ENCODE assay signal across 8 mouse cellular contexts in the genomic region with DNA sequence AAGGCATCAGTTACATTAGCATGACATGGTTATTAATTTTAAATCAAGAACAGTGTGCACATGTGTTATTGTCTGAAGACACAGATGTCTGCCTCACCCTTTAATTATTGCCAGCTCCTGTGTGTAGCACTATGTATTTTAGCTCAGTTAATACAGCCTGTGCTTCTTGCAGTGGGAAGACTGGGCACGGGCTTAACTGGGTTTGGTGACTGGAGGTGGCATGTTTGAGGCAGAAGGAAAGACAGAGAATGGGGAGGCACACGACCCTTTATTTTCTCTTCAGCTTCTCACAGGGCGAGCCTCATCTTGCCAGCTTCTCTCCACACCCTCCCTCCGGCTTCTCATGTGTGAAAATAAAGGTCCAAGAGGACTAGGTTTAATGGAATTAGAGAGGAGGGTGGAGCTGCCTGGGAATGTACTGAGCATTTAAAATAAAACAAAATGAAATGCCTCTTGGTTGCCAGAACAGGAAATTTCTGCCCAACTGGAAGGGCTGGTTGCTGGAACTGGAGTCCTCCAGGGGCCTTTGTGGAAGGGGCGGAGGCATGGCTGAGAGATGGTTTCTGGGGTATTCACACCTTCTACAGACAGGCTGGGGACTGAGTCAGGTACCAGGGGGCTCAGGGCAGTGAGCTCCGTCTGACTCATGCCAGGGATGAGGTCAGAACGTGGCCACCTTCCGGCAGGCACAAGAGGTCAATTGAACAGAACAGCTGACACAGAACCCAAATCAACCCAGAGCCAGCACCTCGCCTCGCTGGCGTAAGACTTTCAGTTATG. TPM values are rescaled to one million over a fixed set of nuclear protein-coding genes. Genes with fewer than 3 reads are reported as not detected.
DNase-seq lines count a peak whose midpoint lies in the region; ATAC-seq and TF ChIP-seq lines count a peak whose summit lies in the region.

No protein-coding gene starts in this region.

- no peak for TF ChIP-seq EP300 in liver, postnatal 0 days (IDR thresholded peaks at IDR 0.05; ENCODE audit: low read depth)

- no peak for DNase-seq in limb, embryonic 10.5 days (ENCODE audit: low spot score)
- DNase-seq in embryonic facial prominence, embryonic 14.5 days (ENCODE audit: low spot score), result peak; percentile 81
- peak; percentile 15 for DNase-seq in layer of hippocampus, adult 9-10 months (ENCODE audit: low spot score)
- peak; percentile 43 for DNase-seq in telencephalon, adult 2 months (ENCODE audit: low read depth, low spot score)
- no peak for DNase-seq in embryo, embryonic 10 days (ENCODE audit: low spot score)
- no peak for DNase-seq in liver, postnatal 0 days
- DNase-seq in liver, embryonic 11.5 days (ENCODE audit: low spot score), result no peak

- H3K4me2 ChIP-seq in limb, embryonic 12.5 days, result no peak overlapping the region
- 0 out of 2 replicates have a peak overlapping the region, but pooled peaks have one; percentile 3 for H3K4me2 ChIP-seq in embryonic facial prominence, embryonic 14.5 days (ENCODE audit: low read depth, low read length)
- no peak overlapping the region for H3K4me2 ChIP-seq in liver, postnatal 0 days (ENCODE audit: low read depth, low read length)
- H3K4me2 ChIP-seq in liver, embryonic 11.5 days, result no peak overlapping the region

- no peaks in the 10 kb centered on the region for H3K9me3 ChIP-seq in limb, embryonic 12.5 days
- no peaks in the 10 kb centered on the region for H3K9me3 ChIP-seq in limb, embryonic 10.5 days (replicated peaks)
- no peaks in the 10 kb centered on the region for H3K9me3 ChIP-seq in embryonic facial prominence, embryonic 14.5 days (ENCODE audit: control insufficient read depth, low read length)
- H3K9me3 ChIP-seq in liver, postnatal 0 days (ENCODE audit: low read length), result no peaks in the 10 kb centered on the region
- H3K9me3 ChIP-seq in liver, embryonic 11.5 days (ENCODE audit: control insufficient read depth, low read length), result no peaks in the 10 kb centered on the region

- 67% methylated on average over 11 of the region's 11 CpGs for whole genome bisulfite sequencing in limb, embryonic 12.5 days
- 77% methylated on average over 11 of the region's 11 CpGs for WGBS in limb, embryonic 10.5 days
- 57% methylated on average over 11 of the region's 11 CpGs for WGBS in embryonic facial prominence, embryonic 14.5 days
- 72% methylated on average over 11 of the region's 11 CpGs for WGBS in liver, postnatal 0 days (ENCODE audit: insufficient replicate concordance)
- 74% methylated on average over 11 of the region's 11 CpGs for WGBS in liver, embryonic 11.5 days

- H3K4me3 ChIP-seq in limb, embryonic 12.5 days (replicated peaks), result no peak overlapping the region
- no peak overlapping the region for H3K4me3 ChIP-seq in limb, embryonic 10.5 days
- H3K4me3 ChIP-seq in embryonic facial prominence, embryonic 14.5 days (ENCODE audit: low read depth, low read length), result no peak overlapping the region
- H3K4me3 ChIP-seq in liver, postnatal 0 days (ENCODE audit: low read depth, low read length), result no peak overlapping the region
- H3K4me3 ChIP-seq in liver, embryonic 11.5 days (ENCODE audit: low read depth, low read length), result no peak overlapping the region

- TF ChIP-seq CTCF in liver, postnatal 0 days (IDR thresholded peaks at IDR 0.05; ENCODE audit: low read depth), result no peak

- ATAC-seq in limb, embryonic 12.5 days (ENCODE audit: insufficient number of reproducible peaks, insufficient read depth, low FRiP score, low TSS enrichment, low read depth), result no peak
- peak; percentile 84 for ATAC-seq in embryonic facial prominence, embryonic 14.5 days (ENCODE audit: low read depth)
- ATAC-seq in liver, postnatal 0 days, result no peak
- ATAC-seq in liver, embryonic 11.5 days (replicated peaks; ENCODE audit: low FRiP score), result no peak

- H3K4me1 ChIP-seq in limb, embryonic 12.5 days (replicated peaks), result peaks cover 13% of the 10 kb centered on the region; the same call in 1 of the 2 replicates
- H3K4me1 ChIP-seq in limb, embryonic 10.5 days, result peaks cover 7% of the 10 kb centered on the region; the same call in 1 of the 2 replicates
- peaks cover 23% of the 10 kb centered on the region for H3K4me1 ChIP-seq in embryonic facial prominence, embryonic 14.5 days (ENCODE audit: control insufficient read depth, insufficient read depth, low read length)
- H3K4me1 ChIP-seq in liver, postnatal 0 days (ENCODE audit: insufficient read depth), result peaks cover 3% of the 10 kb centered on the region
- no peaks in the 10 kb centered on the region for H3K4me1 ChIP-seq in liver, embryonic 11.5 days (replicated peaks; ENCODE audit: control insufficient read depth, insufficient read depth, low read length)

- no peaks in the 10 kb centered on the region for H3K36me3 ChIP-seq in limb, embryonic 12.5 days
- no peaks in the 10 kb centered on the region for H3K36me3 ChIP-seq in limb, embryonic 10.5 days
- H3K36me3 ChIP-seq in embryonic facial prominence, embryonic 14.5 days (ENCODE audit: control insufficient read depth, insufficient read depth, low read length), result no peaks in the 10 kb centered on the region
- H3K36me3 ChIP-seq in liver, postnatal 0 days (replicated peaks; ENCODE audit: insufficient read depth, low read length), result no peaks in the 10 kb centered on the region
- no peaks in the 10 kb centered on the region for H3K36me3 ChIP-seq in liver, embryonic 11.5 days (ENCODE audit: control insufficient read depth, insufficient read depth, low read length)

- no peaks in the 10 kb centered on the region for H3K27me3 ChIP-seq in limb, embryonic 12.5 days
- H3K27me3 ChIP-seq in limb, embryonic 10.5 days (ENCODE audit: low read depth, poor library complexity, severe bottlenecking), result no peaks in the 10 kb centered on the region
- H3K27me3 ChIP-seq in embryonic facial prominence, embryonic 14.5 days (replicated peaks; ENCODE audit: control insufficient read depth, insufficient read depth, low read length), result no peaks in the 10 kb centered on the region
- no peaks in the 10 kb centered on the region for H3K27me3 ChIP-seq in liver, postnatal 0 days (ENCODE audit: insufficient read depth, low read length)
- no peaks in the 10 kb centered on the region for H3K27me3 ChIP-seq in liver, embryonic 11.5 days (replicated peaks; ENCODE audit: control insufficient read depth, insufficient read depth, low read length)

- peak overlapping the region; percentile 25; the same call in 1 of the 2 replicates for H3K27ac ChIP-seq in limb, embryonic 12.5 days
- no peak overlapping the region for H3K27ac ChIP-seq in limb, embryonic 10.5 days
- peak overlapping the region; percentile 75 for H3K27ac ChIP-seq in embryonic facial prominence, embryonic 14.5 days (replicated peaks; ENCODE audit: low read depth, low read length)
- no peak overlapping the region for H3K27ac ChIP-seq in liver, postnatal 0 days (ENCODE audit: low read depth)
- no peak overlapping the region for H3K27ac ChIP-seq in liver, embryonic 11.5 days (ENCODE audit: low read depth, low read length)

- H3K9ac ChIP-seq in limb, embryonic 12.5 days (replicated peaks), result no peak overlapping the region
- H3K9ac ChIP-seq in embryonic facial prominence, embryonic 14.5 days (ENCODE audit: low read depth, low read length), result no peak overlapping the region
- H3K9ac ChIP-seq in liver, postnatal 0 days (replicated peaks), result no peak overlapping the region
- H3K9ac ChIP-seq in liver, embryonic 11.5 days (ENCODE audit: low read depth, low read length), result no peak overlapping the region

RNA-seq across cellular contexts. Expression of a gene that starts 14.9 kb away (rescaled TPM):
- polyA plus RNA-seq in limb, embryonic 12.5 days (2016; fragmentation: Nextera tagmentation; extraction: Ambion mirVana), result 0.17 TPM in 1 of 2 replicates, not detected in the other
- polyA plus RNA-seq in limb, embryonic 10.5 days (2016; fragmentation: Nextera tagmentation; extraction: Ambion mirVana), result 0.11 and 0.19 TPM in 2 replicates
- 0.31 TPM in 1 of 2 replicates, not detected in the other for polyA plus RNA-seq in embryonic facial prominence, embryonic 14.5 days (2014; fragmentation: Nextera tagmentation; extraction: Ambion mirVana)
- not detected in 2 replicates for polyA plus RNA-seq in liver, postnatal 0 days (2015; fragmentation: Nextera tagmentation; extraction: Ambion mirVana)
- polyA plus RNA-seq in liver, embryonic 11.5 days (2014; fragmentation: Nextera tagmentation; extraction: Ambion mirVana), result not detected in 2 replicates

RNA-seq across cellular contexts. Expression of a gene that starts 41.1 kb away (rescaled TPM):
- polyA plus RNA-seq in limb, embryonic 12.5 days (2016; fragmentation: Nextera tagmentation; extraction: Ambion mirVana), result 0.74 and 0.78 TPM in 2 replicates
- polyA plus RNA-seq in limb, embryonic 10.5 days (2016; fragmentation: Nextera tagmentation; extraction: Ambion mirVana), result 0.80 and 1.5 TPM in 2 replicates
- polyA plus RNA-seq in embryonic facial prominence, embryonic 14.5 days (2014; fragmentation: Nextera tagmentation; extraction: Ambion mirVana), result 0.93 and 1.3 TPM in 2 replicates
- polyA plus RNA-seq in liver, postnatal 0 days (2015; fragmentation: Nextera tagmentation; extraction: Ambion mirVana), result 0.14 and 0.26 TPM in 2 replicates
- polyA plus RNA-seq in liver, embryonic 11.5 days (2014; fragmentation: Nextera tagmentation; extraction: Ambion mirVana), result 0.51 and 1.1 TPM in 2 replicates

Comparison
In these comparisons a context has a peak if more than half of its experiments do, and no peak if none do; other contexts are left out.
1. H3K27ac ChIP-seq: peak in limb, embryonic 12.5 days (single experiment) and embryonic facial prominence, embryonic 14.5 days (single experiment); none in limb, embryonic 10.5 days (single experiment), liver, postnatal 0 days (single experiment) and liver, embryonic 11.5 days (single experiment).
2. DNase-seq: peak in embryonic facial prominence, embryonic 14.5 days (single experiment), layer of hippocampus, adult 9-10 months (single experiment) and telencephalon, adult 2 months (single experiment); none in limb, embryonic 10.5 days (single experiment), embryo, embryonic 10 days (single experiment), liver, postnatal 0 days (single experiment) and liver, embryonic 11.5 days (single experiment).